Mouse (Mus musculus): ENCODE data around the gene Slc2a3. TPM values are rescaled to one million over a fixed set of nuclear protein-coding genes. Genes with fewer than 3 reads are reported as not detected.

The Slc2a3 gene
- total RNA-seq, 2 experiments from 2014 or later: 1.7 to 7.6 TPM

GRCm38 (mm10) chr6:122820071-122820798, 18.8 kb upstream of the Slc2a3 start:
- intact Hi-C loops (cut with DNase I): no loop called here
- Histone ChIP-seq H3K4me3 (peak overlapping the region; percentile 100), H3K27ac (peak overlapping the region; percentile 97)
- no peak for TF ChIP-seq CTCF (IDR thresholded peaks at IDR 0.05)
- DNase-seq: peak; percentile 44

- H3K4me3 ChIP-seq: peak within 1 kb of the TSS; percentile 100
- H3K27ac ChIP-seq: peak within 1 kb of the TSS; percentile 97
- peak; percentile 91 for DNase-seq
- no peak for TF ChIP-seq CTCF (IDR thresholded peaks at IDR 0.05)
- intact Hi-C loops (cut with DNase I): loop anchor here (1.0 kb wide), 1 partner anchor 8 kb away; no protein-coding TSS in a partner anchor
Measured at GRCm38 (mm10) chr6:122819306-122820070, 18.0 kb upstream of the Slc2a3 start, which contains the start of gene Foxj2. Gene Foxj2 (plus strand): TSS chr6:122819914.

GRCm38 (mm10) chr6:122813640-122814039, 12.2 kb upstream of the Slc2a3 start:
- intact Hi-C loops (cut with DNase I): no loop called here
- DNase-seq: no peak
- no peak overlapping the region for H3K27ac ChIP-seq
- TF ChIP-seq CTCF (IDR thresholded peaks at IDR 0.05): no peak
- H3K4me3 ChIP-seq: no peak overlapping the region

- intact Hi-C loops (cut with DNase I): no loop called here
- DNase-seq: no peak
- TF ChIP-seq CTCF (IDR thresholded peaks at IDR 0.05): no peak
- Histone ChIP-seq H3K27ac (no peak overlapping the region), H3K4me3 (no peak overlapping the region)
Measured at GRCm38 (mm10) chr6:122812716-122813115, 11.3 kb upstream of the Slc2a3 start.

- TF ChIP-seq CTCF (IDR thresholded peaks at IDR 0.05): 0 out of 2 replicates have a peak, but pooled peaks have one; percentile 2
- intact Hi-C loops (cut with DNase I): loop anchor here (1.0 to 2.0 kb wide), 2 partner anchors 7 to 63 kb away; partner anchors contain the start of genes Foxj2 and Necap1
- peak overlapping the region; percentile 99 for H3K4me3 ChIP-seq
- DNase-seq: peak; percentile 44
- H3K27ac ChIP-seq: peak overlapping the region; percentile 100
Measured at GRCm38 (mm10) chr6:122811771-122812600, 10.5 kb upstream of the Slc2a3 start.

GRCm38 (mm10) chr6:122811280-122811652, 9.8 kb upstream of the Slc2a3 start:
- Histone ChIP-seq H3K27ac (peak overlapping the region; percentile 100), H3K4me3 (peak overlapping the region; percentile 99)
- no peak; the same call in 1 of the 2 replicates for TF ChIP-seq CTCF (IDR thresholded peaks at IDR 0.05)
- intact Hi-C loops (cut with DNase I): loop anchor here (1.0 to 2.0 kb wide), 2 partner anchors 8 to 64 kb away; partner anchors contain the start of genes Foxj2 and Necap1
- DNase-seq: peak; percentile 97

- intact Hi-C loops (cut with DNase I): loop anchor here (1.0 to 2.0 kb wide), 2 partner anchors 9 to 64 kb away; partner anchors contain the start of genes Foxj2 and Necap1
- Histone ChIP-seq H3K4me3 (peak overlapping the region; percentile 99), H3K27ac (peak overlapping the region; percentile 100)
- peak; percentile 98 for DNase-seq
- no peak for TF ChIP-seq CTCF (IDR thresholded peaks at IDR 0.05)
Measured at GRCm38 (mm10) chr6:122810615-122811279, 9.3 kb upstream of the Slc2a3 start.

GRCm38 (mm10) chr6:122810022-122810614, 8.7 kb upstream of the Slc2a3 start:
- no peak for DNase-seq
- peak overlapping the region; percentile 100 for H3K27ac ChIP-seq
- H3K4me3 ChIP-seq: peak overlapping the region; percentile 99
- intact Hi-C loops (cut with DNase I): loop anchor here (2.0 kb wide), 1 partner anchor 65 kb away; the partner anchor contains the start of gene Necap1
- TF ChIP-seq CTCF (IDR thresholded peaks at IDR 0.05): no peak

- intact Hi-C loops (cut with DNase I): loop anchor here (5.0 kb wide), 1 partner anchor 68 kb away; the partner anchor contains the start of gene Necap1
- TF ChIP-seq CTCF (IDR thresholded peaks at IDR 0.05): peak; percentile 84
- DNase-seq: peak; percentile 78
- no peak overlapping the region for H3K4me3 ChIP-seq
- no peak overlapping the region for H3K27ac ChIP-seq
Measured at GRCm38 (mm10) chr6:122804418-122804817, 3.0 kb upstream of the Slc2a3 start.

- H3K4me3 ChIP-seq: peak overlapping the region; percentile 90
- TF ChIP-seq CTCF (IDR thresholded peaks at IDR 0.05): no peak
- DNase-seq: peak; percentile 47
- intact Hi-C loops (cut with DNase I): loop anchor here (5.0 kb wide), 1 partner anchor 70 kb away; the partner anchor contains the start of gene Necap1
- H3K27ac ChIP-seq: peak overlapping the region; percentile 84
Measured at GRCm38 (mm10) chr6:122801801-122802514, 518 bp upstream of the Slc2a3 start.
